Mouse (Mus musculus): Measurements from ENCODE around the gene Adam33. TPM values are rescaled to one million over a fixed set of nuclear protein-coding genes. Genes with fewer than 3 reads are reported as not detected.

Gene Adam33
- polyA plus RNA-seq, 1 experiment from 2014 or later, result 0.60 TPM

DNA sequence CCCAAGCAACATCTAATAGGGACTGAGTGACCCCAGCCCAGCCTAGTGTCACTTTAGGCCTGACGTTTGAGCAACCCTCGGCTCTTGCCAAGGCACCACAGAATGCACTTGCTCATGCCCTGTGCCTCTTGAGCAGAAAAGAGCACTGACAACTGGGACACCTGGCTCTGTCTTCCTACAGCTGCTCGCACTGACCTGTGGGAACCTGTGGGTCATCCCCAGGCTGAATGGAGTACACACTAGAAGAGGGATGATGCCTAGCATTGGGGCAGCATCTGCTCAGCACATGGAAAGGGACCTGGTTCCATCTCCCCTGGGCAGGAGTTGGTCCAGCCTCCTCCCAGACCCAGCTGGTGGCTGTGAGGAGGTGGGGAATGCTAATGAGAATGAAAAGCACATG lies 36.7 kb downstream of the Adam33 start:
- no peak overlapping the region for H3K27ac ChIP-seq (ENCODE audit: low read depth, low read length)
- WGBS, result 91% methylated on average over 3 of the region's 3 CpGs
- peaks cover 17% of the 10 kb centered on the region for H3K36me3 ChIP-seq (ENCODE audit: control insufficient read depth, insufficient read depth, low read length)
- H3K9ac ChIP-seq (replicated peaks; ENCODE audit: low read depth, low read length), result no peak overlapping the region
- H3K4me2 ChIP-seq (ENCODE audit: low read depth, low read length), result no peak overlapping the region
- no peaks in the 10 kb centered on the region for H3K27me3 ChIP-seq (ENCODE audit: control insufficient read depth, insufficient read depth, low read length)
- H3K4me1 ChIP-seq (ENCODE audit: control insufficient read depth, insufficient read depth, low read length), result no peaks in the 10 kb centered on the region
- no peak for ATAC-seq (ENCODE audit: low read depth)
- no peaks in the 10 kb centered on the region for H3K9me3 ChIP-seq (ENCODE audit: control insufficient read depth, low read length)
- H3K4me3 ChIP-seq (ENCODE audit: low read depth, low read length), result no peak overlapping the region

DNA sequence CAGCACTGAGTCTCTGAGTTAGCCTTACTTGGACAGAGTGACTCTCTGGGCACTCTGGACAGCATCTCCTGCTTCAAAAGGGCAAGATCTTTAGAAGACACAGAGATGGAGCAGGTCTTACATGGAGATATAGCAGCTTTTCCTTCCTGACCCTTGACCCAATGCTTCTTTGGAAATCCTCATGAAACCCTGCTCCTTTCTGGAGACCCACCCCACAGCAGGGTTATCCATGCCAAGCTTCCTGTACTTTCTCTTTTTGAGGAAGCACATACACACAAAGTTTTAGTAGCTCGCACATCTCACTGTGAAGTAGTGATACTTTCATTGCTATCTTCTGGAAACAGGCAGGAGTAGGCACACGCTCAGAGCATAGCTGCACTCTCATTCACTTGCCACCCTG lies 38.4 kb downstream of the Adam33 start:
- no peak overlapping the region for H3K27ac ChIP-seq (ENCODE audit: low read depth, low read length)
- no peak overlapping the region for H3K9ac ChIP-seq (replicated peaks; ENCODE audit: low read depth, low read length)
- peaks cover 24% of the 10 kb centered on the region for H3K36me3 ChIP-seq (ENCODE audit: control insufficient read depth, insufficient read depth, low read length)
- no peaks in the 10 kb centered on the region for H3K9me3 ChIP-seq (ENCODE audit: control insufficient read depth, low read length)
- ATAC-seq (ENCODE audit: low read depth), result no peak
- no peak overlapping the region for H3K4me3 ChIP-seq (ENCODE audit: low read depth, low read length)
- H3K4me2 ChIP-seq (ENCODE audit: low read depth, low read length), result no peak overlapping the region
- H3K27me3 ChIP-seq (ENCODE audit: control insufficient read depth, insufficient read depth, low read length), result no peaks in the 10 kb centered on the region
- no peaks in the 10 kb centered on the region for H3K4me1 ChIP-seq (ENCODE audit: control insufficient read depth, insufficient read depth, low read length)
- 95% methylated on average over 2 of the region's 2 CpGs for WGBS

DNA sequence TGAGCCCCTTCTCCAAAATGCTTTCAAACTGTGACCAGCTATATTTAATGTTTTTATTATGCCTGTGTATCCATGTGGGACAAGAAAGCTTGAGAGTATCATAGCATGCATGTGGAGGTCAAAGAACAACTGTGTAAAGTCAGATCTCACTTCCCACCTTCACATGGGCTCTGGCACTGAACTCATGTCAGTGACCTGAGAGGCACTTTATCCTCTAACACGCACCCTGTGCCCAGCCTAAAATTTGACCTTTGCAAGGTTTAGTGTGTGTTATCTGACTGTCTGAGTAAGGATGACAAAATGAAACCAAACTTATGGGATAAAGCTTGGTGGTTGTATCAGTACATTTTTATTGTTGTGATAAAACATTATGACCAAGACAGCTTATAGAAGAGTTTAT lies 53.0 kb downstream of the Adam33 start:
- WGBS, result 91% methylated on average over 1 of the region's 1 CpGs
- H3K9me3 ChIP-seq (ENCODE audit: control insufficient read depth, low read length), result no peaks in the 10 kb centered on the region
- peaks cover 30% of the 10 kb centered on the region for H3K36me3 ChIP-seq (ENCODE audit: control insufficient read depth, insufficient read depth, low read length)
- H3K27me3 ChIP-seq (ENCODE audit: control insufficient read depth, insufficient read depth, low read length), result no peaks in the 10 kb centered on the region
- no peak overlapping the region for H3K4me3 ChIP-seq (ENCODE audit: low read depth, low read length)
- H3K4me1 ChIP-seq (ENCODE audit: control insufficient read depth, insufficient read depth, low read length), result no peaks in the 10 kb centered on the region
- H3K4me2 ChIP-seq (ENCODE audit: low read depth, low read length), result no peak overlapping the region
- ATAC-seq (ENCODE audit: low read depth), result no peak
- no peak overlapping the region for H3K27ac ChIP-seq (ENCODE audit: low read depth, low read length)
- no peak overlapping the region for H3K9ac ChIP-seq (replicated peaks; ENCODE audit: low read depth, low read length)

DNA sequence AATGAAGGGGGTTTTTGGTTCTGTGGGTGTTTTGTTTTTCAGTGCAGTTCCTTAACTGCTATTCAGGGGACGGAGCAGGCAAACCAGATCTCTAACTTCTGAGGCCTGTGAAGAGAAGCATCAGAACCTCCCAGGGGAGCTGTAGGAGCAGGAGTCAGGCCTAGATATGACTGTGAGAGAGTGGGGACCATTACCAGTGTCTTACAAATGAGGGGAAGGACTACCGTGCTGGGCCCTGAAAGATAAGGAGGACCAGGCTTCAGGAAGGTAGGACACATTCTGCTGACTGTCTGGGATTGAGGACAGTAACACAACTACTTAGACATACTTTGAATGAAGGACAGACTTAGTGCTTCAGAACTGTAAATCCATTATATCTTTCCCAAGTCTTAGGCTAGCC lies 54.5 kb downstream of the Adam33 start:
- no peak for ATAC-seq (ENCODE audit: low read depth)
- Histone ChIP-seq H3K9ac (replicated peaks; ENCODE audit: low read depth, low read length) (no peak overlapping the region), H3K27me3 (ENCODE audit: control insufficient read depth, insufficient read depth, low read length) (no peaks in the 10 kb centered on the region), H3K4me3 (ENCODE audit: low read depth, low read length) (no peak overlapping the region), H3K4me1 (ENCODE audit: control insufficient read depth, insufficient read depth, low read length) (no peaks in the 10 kb centered on the region), H3K36me3 (ENCODE audit: control insufficient read depth, insufficient read depth, low read length) (peaks cover 28% of the 10 kb centered on the region; the same call in 1 of the 2 replicates), H3K27ac (ENCODE audit: low read depth, low read length) (no peak overlapping the region), H3K9me3 (ENCODE audit: control insufficient read depth, low read length) (no peaks in the 10 kb centered on the region), H3K4me2 (ENCODE audit: low read depth, low read length) (no peak overlapping the region)
- WGBS, result 91% methylated on average over 2 of the region's 2 CpGs

Small RNA genes within 50 kb of the gene (microRNA-seq; reads per million reads assigned to microRNA genes)
- gene Mir6973b, result not detected

Other genes with a start within 250 kb of the Adam33 start
- 106 and 109 TPM in 2 replicates for gene 4930402H24Rik, start 157.4 kb downstream of the Adam33 start, polyA plus RNA-seq (2014; fragmentation: Nextera tagmentation; extraction: Ambion mirVana)
- 24.7 and 25.3 TPM in 2 replicates for gene Atrn, start 157.3 kb downstream of the Adam33 start, polyA plus RNA-seq (2014; fragmentation: Nextera tagmentation; extraction: Ambion mirVana)
- 49.4 and 63.7 TPM in 2 replicates for gene Gfra4, start 20.7 kb downstream of the Adam33 start, polyA plus RNA-seq (2014; fragmentation: Nextera tagmentation; extraction: Ambion mirVana)
- 0.09 and 0.43 TPM in 2 replicates for gene Siglec1, start 23.0 kb upstream of the Adam33 start, polyA plus RNA-seq (2014; fragmentation: Nextera tagmentation; extraction: Ambion mirVana)
- 1.3 and 3.4 TPM in 2 replicates for gene Hspa12b, start 63.5 kb upstream of the Adam33 start, polyA plus RNA-seq (2014; fragmentation: Nextera tagmentation; extraction: Ambion mirVana)
- not detected in 2 replicates for gene Gm11037, start 69.7 kb upstream of the Adam33 start, polyA plus RNA-seq (2014; fragmentation: Nextera tagmentation; extraction: Ambion mirVana)
- 86.9 and 90.0 TPM in 2 replicates for gene 1700037H04Rik, start 96.3 kb upstream of the Adam33 start, polyA plus RNA-seq (2014; fragmentation: Nextera tagmentation; extraction: Ambion mirVana)
- gene Cenpb, start 116.3 kb upstream of the Adam33 start, polyA plus RNA-seq (2014; fragmentation: Nextera tagmentation; extraction: Ambion mirVana), result 7.0 and 10.5 TPM in 2 replicates
- 21.9 and 24.7 TPM in 2 replicates for gene Cdc25b, start 123.1 kb upstream of the Adam33 start, polyA plus RNA-seq (2014; fragmentation: Nextera tagmentation; extraction: Ambion mirVana)
- gene Spef1, start 123.5 kb upstream of the Adam33 start, polyA plus RNA-seq (2014; fragmentation: Nextera tagmentation; extraction: Ambion mirVana), result 9.2 and 9.4 TPM in 2 replicates
- gene Ap5s1, start 143.3 kb upstream of the Adam33 start, polyA plus RNA-seq (2014; fragmentation: Nextera tagmentation; extraction: Ambion mirVana), result 39.4 and 39.5 TPM in 2 replicates
- 5.0 and 6.1 TPM in 2 replicates for gene Mavs, start 170.2 kb upstream of the Adam33 start, polyA plus RNA-seq (2014; fragmentation: Nextera tagmentation; extraction: Ambion mirVana)
- 28.7 and 32.2 TPM in 2 replicates for gene Pank2, start 198.7 kb upstream of the Adam33 start, polyA plus RNA-seq (2014; fragmentation: Nextera tagmentation; extraction: Ambion mirVana)

Measured in neural tube, embryonic 14.5 days (tissue).